Mouse (Mus musculus) neural tube, embryonic 12.5 days (tissue): ENCODE data around the gene Chst8. TPM values are rescaled to one million over a fixed set of nuclear protein-coding genes. Genes with fewer than 3 reads are reported as not detected.

ENCODE experiments used
- ATAC-seq: fragments of 200-750 bp; cut with Nextera tagmentation; 2 replicates; pipeline ENCODE4 v1.8.0; 2017; ENCODE audit warnings: low read depth, mild to moderate bottlenecking, moderate TSS enrichment, moderate library complexity; ENCODE audit not compliant: low FRiP score
- H3K27ac ChIP-seq: fragments of 300-500 bp; sonication (generic); 2 replicates; pipeline ENCODE4 v1.5.1; 2016
- H3K27me3 ChIP-seq: fragments of 300-500 bp; sonication (generic); replicated peaks from 2 replicates; pipeline ENCODE4 v1.6.1; 2016; ENCODE audit warnings: mild to moderate bottlenecking
- H3K36me3 ChIP-seq: fragments of 300-500 bp; sonication (generic); 2 replicates; pipeline ENCODE4 v1.6.1; 2016; ENCODE audit warnings: mild to moderate bottlenecking
- H3K4me1 ChIP-seq: fragments of 300-500 bp; sonication (generic); 2 replicates; pipeline ENCODE4 v1.6.1; 2016
- H3K4me2 ChIP-seq: fragments of 300-500 bp; sonication (generic); replicated peaks from 2 replicates; pipeline ENCODE4 v1.6.1; 2016; ENCODE audit warnings: mild to moderate bottlenecking
- H3K4me3 ChIP-seq: fragments of 300-500 bp; sonication (generic); 2 replicates; pipeline ENCODE4 v1.5.1; 2016
- H3K9ac ChIP-seq: fragments of 300-500 bp; sonication (generic); 2 replicates; pipeline ENCODE4 v1.6.1; 2016; ENCODE audit warnings: mild to moderate bottlenecking
- H3K9me3 ChIP-seq: fragments of 300-500 bp; sonication (generic); 2 replicates; pipeline ENCODE4 v1.6.1; 2016; ENCODE audit warnings: mild to moderate bottlenecking
- WGBS: fragments of 180-500 bp; shearing (Covaris S2); methylation state at CpG from one replicate; pipeline ENCODE4 v1.1.7; 2016; 5-methylcytosine and 5-hydroxymethylcytosine counted together
- polyA plus RNA-seq: library from polyadenylated mRNA; unstranded; fragments of >200 nt; fragmentation: Nextera tagmentation; extraction: Ambion mirVana; gene quantifications from 2 replicates; pipeline ENCODE4 v1.2.1, GENCODE M21; 2016

Gene Chst8
- polyA plus RNA-seq, 1 experiment from 2014 or later, result 42.4 TPM

- H3K4me1 ChIP-seq, result peaks cover 9% of the 10 kb centered on the region
- H3K9me3 ChIP-seq, result no peaks in the 10 kb centered on the region
- 86% methylated on average over 4 of the region's 4 CpGs for WGBS
- no peak overlapping the region for H3K4me2 ChIP-seq
- H3K9ac ChIP-seq, result no peak overlapping the region
- H3K4me3 ChIP-seq, result no peak overlapping the region
- H3K27ac ChIP-seq, result no peak overlapping the region
- peaks cover 34% of the 10 kb centered on the region for H3K27me3 ChIP-seq
- ATAC-seq, result no peak
- no peaks in the 10 kb centered on the region for H3K36me3 ChIP-seq
Measured at GRCm38 (mm10) chr7:34672916-34673315, 139.6 kb downstream of the Chst8 start.

- Histone ChIP-seq H3K9ac (no peak overlapping the region), H3K27me3 (peaks cover 34% of the 10 kb centered on the region), H3K4me1 (peaks cover 9% of the 10 kb centered on the region), H3K9me3 (no peaks in the 10 kb centered on the region), H3K36me3 (no peaks in the 10 kb centered on the region), H3K4me3 (no peak overlapping the region), H3K27ac (no peak overlapping the region), H3K4me2 (no peak overlapping the region)
- 1% methylated on average over 6 of the region's 6 CpGs for WGBS
- ATAC-seq, result peak; percentile 51
Measured at GRCm38 (mm10) chr7:34671911-34672310, 140.6 kb downstream of the Chst8 start.

GRCm38 (mm10) chr7:34670778-34671177 lies 141.7 kb downstream of the Chst8 start:
- Histone ChIP-seq H3K27ac (no peak overlapping the region), H3K4me3 (no peak overlapping the region), H3K4me2 (no peak overlapping the region), H3K4me1 (peaks cover 7% of the 10 kb centered on the region), H3K27me3 (peaks cover 32% of the 10 kb centered on the region), H3K9ac (no peak overlapping the region), H3K36me3 (no peaks in the 10 kb centered on the region), H3K9me3 (no peaks in the 10 kb centered on the region)
- ATAC-seq, result no peak
- WGBS, result 88% methylated on average over 3 of the region's 3 CpGs

- Histone ChIP-seq H3K9ac (no peak overlapping the region), H3K4me2 (no peak overlapping the region), H3K27me3 (peaks cover 17% of the 10 kb centered on the region), H3K27ac (no peak overlapping the region), H3K4me1 (peaks cover 3% of the 10 kb centered on the region; the same call in 1 of the 2 replicates), H3K9me3 (no peaks in the 10 kb centered on the region), H3K4me3 (no peak overlapping the region), H3K36me3 (no peaks in the 10 kb centered on the region)
- no peak for ATAC-seq
- 20% methylated on average over 9 of the region's 9 CpGs for WGBS
Measured at GRCm38 (mm10) chr7:34669336-34669735, 143.2 kb downstream of the Chst8 start.

- no peaks in the 10 kb centered on the region for H3K36me3 ChIP-seq
- ATAC-seq, result no peak
- H3K4me3 ChIP-seq, result no peak overlapping the region
- H3K27me3 ChIP-seq, result 0 out of 2 replicates have a peak, but pooled peaks cover 3% of the 10 kb centered on the region
- H3K9ac ChIP-seq, result no peak overlapping the region
- H3K4me2 ChIP-seq, result no peak overlapping the region
- H3K27ac ChIP-seq, result no peak overlapping the region
- 81% methylated on average over 16 of the region's 16 CpGs for WGBS
- peaks cover 3% of the 10 kb centered on the region for H3K4me1 ChIP-seq
- no peaks in the 10 kb centered on the region for H3K9me3 ChIP-seq
Measured at GRCm38 (mm10) chr7:34667874-34668273, 144.6 kb downstream of the Chst8 start.

GRCm38 (mm10) chr7:34663145-34663544 lies 149.4 kb downstream of the Chst8 start:
- ATAC-seq, result no peak

GRCm38 (mm10) chr7:34662227-34662626 lies 150.3 kb downstream of the Chst8 start:
- Histone ChIP-seq H3K27ac (no peak overlapping the region), H3K9me3 (no peaks in the 10 kb centered on the region), H3K9ac (no peak overlapping the region), H3K4me1 (peaks cover 3% of the 10 kb centered on the region; the same call in 1 of the 2 replicates), H3K4me2 (0 out of 2 replicates have a peak overlapping the region, but pooled peaks have one; percentile 7), H3K27me3 (no peaks in the 10 kb centered on the region), H3K36me3 (no peaks in the 10 kb centered on the region), H3K4me3 (no peak overlapping the region)
- 18% methylated on average over 5 of the region's 5 CpGs for WGBS
- ATAC-seq, result no peak

More at GRCm38 (mm10) chr7:34663145-34663544, 149.4 kb downstream of the Chst8 start:
- Histone ChIP-seq H3K27me3 (no peaks in the 10 kb centered on the region), H3K9ac (no peak overlapping the region), H3K27ac (no peak overlapping the region), H3K9me3 (no peaks in the 10 kb centered on the region), H3K36me3 (no peaks in the 10 kb centered on the region), H3K4me3 (no peak overlapping the region), H3K4me2 (no peak overlapping the region), H3K4me1 (peaks cover 3% of the 10 kb centered on the region; the same call in 1 of the 2 replicates)
- WGBS, result 53% methylated on average over 7 of the region's 7 CpGs

- Histone ChIP-seq H3K27ac (no peak overlapping the region), H3K4me2 (no peak overlapping the region), H3K27me3 (no peaks in the 10 kb centered on the region), H3K9me3 (no peaks in the 10 kb centered on the region), H3K4me3 (no peak overlapping the region), H3K36me3 (no peaks in the 10 kb centered on the region), H3K4me1 (peaks cover 8% of the 10 kb centered on the region; the same call in 1 of the 2 replicates), H3K9ac (no peak overlapping the region)
- 75% methylated on average over 6 of the region's 6 CpGs for WGBS
- ATAC-seq, result no peak
Measured at GRCm38 (mm10) chr7:34659386-34660085, 153.0 kb downstream of the Chst8 start.

- 74% methylated on average over 5 of the region's 5 CpGs for WGBS
- peak within 1 kb of the TSS; percentile 92 for H3K4me2 ChIP-seq
Measured at GRCm38 (mm10) chr7:34656632-34657031, 155.9 kb downstream of the Chst8 start, which contains the start of gene Kctd15. TSS of gene Kctd15 (minus strand) at chr7:34656732.

GRCm38 (mm10) chr7:34655086-34655839 lies 157.2 kb downstream of the Chst8 start:
- H3K36me3 ChIP-seq, result no peaks in the 10 kb centered on the region
- H3K27ac ChIP-seq, result peak overlapping the region; percentile 99
- H3K9ac ChIP-seq, result peak overlapping the region; percentile 97
- peak overlapping the region; percentile 79 for H3K4me3 ChIP-seq
- under 1% methylated on average over 66 of the region's 74 CpGs for WGBS
- peak overlapping the region; percentile 92 for H3K4me2 ChIP-seq
- peaks cover 25% of the 10 kb centered on the region for H3K4me1 ChIP-seq
- peak; percentile 73 for ATAC-seq
- no peaks in the 10 kb centered on the region for H3K9me3 ChIP-seq
- H3K27me3 ChIP-seq, result no peaks in the 10 kb centered on the region

More at GRCm38 (mm10) chr7:34656632-34657031, 155.9 kb downstream of the Chst8 start, which contains the start of gene Kctd15:
- Histone ChIP-seq H3K9me3 (no peaks in the 10 kb centered on the region), H3K27ac (peak within 1 kb of the TSS; percentile 99; the same call in 1 of the 2 replicates), H3K4me1 (peaks cover 14% of the 10 kb centered on the region), H3K4me3 (peak within 1 kb of the TSS; percentile 79), H3K27me3 (no peaks in the 10 kb centered on the region), H3K36me3 (no peaks in the 10 kb centered on the region), H3K9ac (peak within 1 kb of the TSS; percentile 97)
- no peak for ATAC-seq

- ATAC-seq, result peak; percentile 42
- Histone ChIP-seq H3K9me3 (no peaks in the 10 kb centered on the region), H3K27me3 (no peaks in the 10 kb centered on the region)
Measured at GRCm38 (mm10) chr7:34654441-34655085, 157.9 kb downstream of the Chst8 start.

More at GRCm38 (mm10) chr7:34654441-34655085, 157.9 kb downstream of the Chst8 start:
- peaks cover 25% of the 10 kb centered on the region for H3K4me1 ChIP-seq
- peak overlapping the region; percentile 92 for H3K4me2 ChIP-seq
- peak overlapping the region; percentile 79 for H3K4me3 ChIP-seq
- WGBS, result under 1% methylated on average over 59 of the region's 81 CpGs
- peak overlapping the region; percentile 99 for H3K27ac ChIP-seq
- H3K9ac ChIP-seq, result peak overlapping the region; percentile 97
- H3K36me3 ChIP-seq, result peaks cover 5% of the 10 kb centered on the region
